Mouse (Mus musculus) lung, adult 2 months (tissue): Measurements from ENCODE around the gene Mettl7a1.

Experiments used
- CTCF ChIP-seq: fragments of 200-500 bp; IDR thresholded peaks from 2 replicates; pipeline ENCODE4 v1.5.1; 2011; ENCODE audit warnings: mild to moderate bottlenecking, low read length, control low read depth; ENCODE audit not compliant: insufficient read depth
- POLR2A ChIP-seq: fragments of 200-500 bp; IDR thresholded peaks from 2 replicates; pipeline ENCODE4 v1.6.1; 2011; ENCODE audit warnings: low read depth, mild to moderate bottlenecking, control low read depth, low read length, borderline replicate concordance; ENCODE audit errors: extremely low read depth

GRCm38 (mm10) chr15:100268916-100269315 lies 35.0 kb upstream of the Mettl7a1 start:
- TF ChIP-seq POLR2A (no peak), CTCF (no peak)
